Mouse (Mus musculus): ENCODE measurements around the gene Nsfl1c.

GRCm38 (mm10) chr2:151538646-151539045 lies 44.7 kb downstream of the Nsfl1c start:
- TF ChIP-seq CTCF (IDR thresholded peaks at IDR 0.05) (no peak), EP300 (IDR thresholded peaks at IDR 0.05) (no peak)

All from lung, postnatal 0 days (tissue).